ENCODE assay signal across 28 mouse cellular contexts in the genomic region with DNA sequence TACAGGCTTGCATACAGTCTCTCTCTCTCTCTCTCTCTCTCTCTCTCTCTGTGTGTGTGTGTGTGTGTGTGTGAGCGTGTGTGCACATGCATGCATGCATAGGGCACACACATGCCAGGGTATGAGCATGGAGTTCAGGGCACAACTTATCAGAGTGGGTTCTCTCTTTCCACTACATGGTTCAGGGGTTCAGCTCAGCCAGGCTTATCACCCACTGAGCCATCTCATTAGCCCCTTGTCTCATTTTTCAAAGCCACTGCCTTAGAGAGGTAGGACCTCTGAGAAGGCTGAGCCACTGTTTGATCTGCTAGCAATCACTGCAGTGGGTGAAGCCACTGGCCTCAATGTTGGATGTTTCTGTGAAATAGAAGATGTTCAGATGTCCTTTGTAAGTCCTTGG.
"Had no signal": no experiment of that assay in that cellular context is flagged by ENCODE, and none has a peak within 500 bp of the region (broad histone marks: within the 10 kb centered on the region; RNA-seq: fewer than 3 reads in every experiment).

No protein-coding gene starts in this region.

- H3K4me1 ChIP-seq: embryonic facial prominence, embryonic 12.5 days; embryonic facial prominence, embryonic 15.5 days; forebrain, embryonic 10.5 days; forebrain, embryonic 12.5 days; forebrain, embryonic 13.5 days; forebrain, embryonic 15.5 days had no signal

- H3K4me3 ChIP-seq: embryonic facial prominence, embryonic 10.5 days; embryonic facial prominence, embryonic 12.5 days; embryonic facial prominence, embryonic 13.5 days; embryonic facial prominence, embryonic 15.5 days; erythroblast, embryonic 14.5 days; forebrain, embryonic 10.5 days; forebrain, embryonic 12.5 days; forebrain, embryonic 13.5 days; forebrain, embryonic 15.5 days; gastrocnemius, adult 2 months had no signal

- DNase-seq: cerebellum, adult 18-20 months; cerebellum, adult 2 months; cerebellum, adult 8-10 months; cerebellum, adult 9-10 months; cerebellum, adult 9-11 months; cerebellum, postnatal 10 days; cerebellum, postnatal 14 days; cerebellum, postnatal 25 days; cerebellum, postnatal 36 days; embryo, embryonic 11 days; forebrain, postnatal 0 days; gastrocnemius, adult 2 months; gastrocnemius, postnatal 10 days; gastrocnemius, postnatal 14 days; gastrocnemius, postnatal 25 days; gastrocnemius, postnatal 36 days; heart, adult 11 months had no signal

- H3K9me3 ChIP-seq: embryonic facial prominence, embryonic 10.5 days; embryonic facial prominence, embryonic 12.5 days; embryonic facial prominence, embryonic 13.5 days; embryonic facial prominence, embryonic 15.5 days; forebrain, embryonic 10.5 days; forebrain, embryonic 12.5 days; forebrain, embryonic 13.5 days; forebrain, embryonic 15.5 days had no signal

- H3K4me2 ChIP-seq: embryonic facial prominence, embryonic 12.5 days; embryonic facial prominence, embryonic 13.5 days; embryonic facial prominence, embryonic 15.5 days; forebrain, embryonic 12.5 days; forebrain, embryonic 13.5 days; forebrain, embryonic 15.5 days had no signal

- ATAC-seq: forebrain, embryonic 13.5 days; forebrain, embryonic 14.5 days; forebrain, embryonic 15.5 days; forebrain, embryonic 16.5 days; forebrain, postnatal 0 days had no signal

- H3K27ac ChIP-seq: embryonic facial prominence, embryonic 10.5 days; embryonic facial prominence, embryonic 13.5 days; embryonic facial prominence, embryonic 15.5 days; forebrain, embryonic 10.5 days; forebrain, embryonic 12.5 days; forebrain, embryonic 13.5 days; forebrain, embryonic 15.5 days; gastrocnemius, adult 2 months had no signal

- H3K27me3 ChIP-seq: embryonic facial prominence, embryonic 12.5 days; embryonic facial prominence, embryonic 13.5 days; embryonic facial prominence, embryonic 15.5 days; forebrain, embryonic 12.5 days; forebrain, embryonic 13.5 days; forebrain, embryonic 15.5 days had no signal

- H3K9ac ChIP-seq: embryonic facial prominence, embryonic 12.5 days; embryonic facial prominence, embryonic 13.5 days; embryonic facial prominence, embryonic 15.5 days; forebrain, embryonic 12.5 days; forebrain, embryonic 13.5 days; forebrain, embryonic 15.5 days; forebrain, postnatal 0 days had no signal

- H3K36me3 ChIP-seq: embryonic facial prominence, embryonic 10.5 days; embryonic facial prominence, embryonic 15.5 days; forebrain, embryonic 10.5 days; forebrain, embryonic 12.5 days; forebrain, embryonic 15.5 days had no signal
